Mouse (Mus musculus) duodenum, adult 2 months (tissue): Measurements from ENCODE around the gene Muc16. TPM values are rescaled to one million over a fixed set of nuclear protein-coding genes. Genes with fewer than 3 reads are reported as not detected.

ENCODE experiments used
- polyA plus RNA-seq: library from polyadenylated mRNA; depleted of rRNA; stranded (reverse); fragments of >200 nt; gene quantifications from 2 replicates; pipeline ENCODE4 v1.2.3, GENCODE M21; 2012; ENCODE audit warnings: low replicate concordance; rRNA removed

Muc16 gene
- 0.07 and 0.08 TPM in 2 replicates for polyA plus RNA-seq

DNA sequence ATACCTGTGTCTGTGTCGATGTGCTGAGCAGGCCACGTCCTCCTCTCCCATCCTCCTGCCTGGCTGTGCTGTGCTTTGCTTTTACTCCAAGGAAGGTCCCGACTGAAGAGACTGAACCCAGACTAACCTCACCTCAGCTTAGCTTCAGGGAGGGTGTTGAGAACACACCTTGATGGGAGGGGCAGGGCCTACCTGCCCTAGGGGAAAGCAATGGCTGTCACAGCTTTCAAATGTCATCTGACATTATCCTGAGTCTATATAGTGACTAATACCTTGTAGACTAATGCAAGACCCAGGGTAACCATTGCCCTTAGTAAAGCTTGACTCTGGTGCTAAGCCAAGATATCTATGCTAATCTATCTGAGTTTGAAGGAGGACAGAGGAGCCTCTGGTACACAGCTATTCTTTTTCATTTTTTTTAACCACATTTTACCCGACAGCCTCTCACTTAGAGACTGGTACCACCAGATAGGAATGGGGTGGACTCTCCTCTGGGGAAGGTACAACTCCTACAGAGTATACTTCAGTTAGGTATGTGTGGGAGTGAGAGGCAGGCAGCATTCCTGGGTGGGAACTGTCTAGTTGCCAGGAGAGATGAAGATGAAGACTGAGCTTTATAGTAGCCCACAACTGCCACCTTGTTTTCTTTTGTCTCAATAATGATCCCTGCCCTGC, at the start of gene Muc16:
Muc16 (minus strand) TSS at position 51 of the 675 bp plus-strand sequence.

DNA sequence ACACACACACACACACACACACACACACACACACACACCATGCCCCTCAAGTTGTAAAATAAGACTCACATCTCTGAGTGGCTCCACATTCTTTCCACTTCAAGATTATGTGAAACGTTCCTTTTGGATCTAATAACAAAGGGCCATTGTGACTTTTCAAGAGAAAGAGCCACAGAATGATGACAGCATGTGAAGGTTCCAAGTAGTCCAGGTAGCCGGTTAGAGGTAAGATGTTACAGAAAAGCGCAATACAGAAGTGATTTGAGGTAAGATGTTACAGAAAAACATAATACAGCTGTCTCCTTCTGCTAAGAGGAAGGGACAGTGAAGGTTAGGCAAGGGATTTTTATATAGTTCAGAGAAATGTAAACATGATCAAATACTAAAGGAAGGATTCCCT, 196.2 kb downstream of the Muc16 start, which contains the start of the genes Zfp558 and Mbd3l1:
Zfp558 (minus strand) TSS at position 101 of the 400 bp plus-strand sequence.
Mbd3l1 (plus strand) TSS at position 192 of the 400 bp plus-strand sequence.

Other genes with a start within 250 kb of the Muc16 start
- not detected in 2 replicates for gene Mbd3l2, start 243.9 kb downstream of the Muc16 start, polyA plus RNA-seq
- not detected in 2 replicates for gene Zfp558, start 196.3 kb downstream of the Muc16 start, polyA plus RNA-seq
- gene Mbd3l1, start 196.2 kb downstream of the Muc16 start, polyA plus RNA-seq = not detected in 2 replicates
- gene Olfr24, start 89.5 kb upstream of the Muc16 start, polyA plus RNA-seq = not detected in 2 replicates
- gene Olfr828, start 145.0 kb upstream of the Muc16 start, polyA plus RNA-seq = not detected in 2 replicates
- not detected in 2 replicates for gene Olfr829, start 180.4 kb upstream of the Muc16 start, polyA plus RNA-seq
- not detected in 2 replicates for gene Olfr830, start 200.2 kb upstream of the Muc16 start, polyA plus RNA-seq